Mouse (Mus musculus) kidney, adult 2 months (tissue): ENCODE measurements at regions not wholly inside any gene's neighbourhood (a gene's known extent, or its start where the extent isn't known, plus 50 kb on each side); places are given as distances from the start of the nearest gene placed in this dataset.

Source experiments
- CTCF ChIP-seq: fragments of 200-500 bp; conservative IDR thresholded peaks from 2 replicates; pipeline ENCODE4 v1.5.1; 2011; ENCODE audit warnings: low read depth, mild to moderate bottlenecking, control low read depth, low read length, moderate library complexity, mixed read lengths; ENCODE audit not compliant: insufficient read depth, insufficient read length
- POLR2A ChIP-seq: fragments of 200-500 bp; IDR thresholded peaks from one replicate; pipeline ENCODE4 v1.6.1; 2011; ENCODE audit warnings: low read depth, low read length, control low read depth

DNA sequence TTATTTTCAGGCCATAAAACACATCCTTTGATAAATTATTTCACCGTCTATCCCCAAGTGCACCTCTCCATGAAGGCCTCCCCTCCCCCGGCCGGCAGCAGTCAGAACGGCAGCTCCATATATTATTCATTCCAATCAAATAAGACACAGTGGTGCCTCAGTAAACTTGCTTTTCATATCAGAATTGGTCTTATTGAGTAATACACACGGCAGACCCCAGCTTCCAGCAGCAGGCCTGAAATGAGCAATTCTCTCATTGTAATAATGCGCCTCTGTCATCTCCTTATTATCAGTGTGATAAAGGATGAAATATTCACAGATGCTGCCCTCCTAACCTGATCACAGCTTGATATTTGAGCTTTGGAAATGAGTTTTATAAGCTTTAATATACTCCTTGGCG lies 169.0 kb upstream of the 4930535I16Rik start:
- TF ChIP-seq CTCF (no peak), POLR2A (no peak)
